Mouse (Mus musculus) layer of hippocampus, postnatal 25 days (tissue): ENCODE results near the gene Wdr41. TPM values are rescaled to one million over a fixed set of nuclear protein-coding genes. Genes with fewer than 3 reads are reported as not detected.

Source experiments
- DNase-seq, 2 experiments: peaks; one replicate each; pipeline ENCODE4 v3.0.0; 2022; ENCODE audit warnings: mixed read lengths in 2 of 2, low spot score in 1 of 2; ENCODE audit errors: extremely low spot score in 1 of 2
- total RNA-seq, 2 experiments: library from RNA; stranded (reverse); gene quantifications; 2 replicates each; pipeline ENCODE4 v1.2.3; 2021

Gene Wdr41
- 10 to 100 TPM; 22.5 to 24.1 TPM for total RNA-seq

DNA sequence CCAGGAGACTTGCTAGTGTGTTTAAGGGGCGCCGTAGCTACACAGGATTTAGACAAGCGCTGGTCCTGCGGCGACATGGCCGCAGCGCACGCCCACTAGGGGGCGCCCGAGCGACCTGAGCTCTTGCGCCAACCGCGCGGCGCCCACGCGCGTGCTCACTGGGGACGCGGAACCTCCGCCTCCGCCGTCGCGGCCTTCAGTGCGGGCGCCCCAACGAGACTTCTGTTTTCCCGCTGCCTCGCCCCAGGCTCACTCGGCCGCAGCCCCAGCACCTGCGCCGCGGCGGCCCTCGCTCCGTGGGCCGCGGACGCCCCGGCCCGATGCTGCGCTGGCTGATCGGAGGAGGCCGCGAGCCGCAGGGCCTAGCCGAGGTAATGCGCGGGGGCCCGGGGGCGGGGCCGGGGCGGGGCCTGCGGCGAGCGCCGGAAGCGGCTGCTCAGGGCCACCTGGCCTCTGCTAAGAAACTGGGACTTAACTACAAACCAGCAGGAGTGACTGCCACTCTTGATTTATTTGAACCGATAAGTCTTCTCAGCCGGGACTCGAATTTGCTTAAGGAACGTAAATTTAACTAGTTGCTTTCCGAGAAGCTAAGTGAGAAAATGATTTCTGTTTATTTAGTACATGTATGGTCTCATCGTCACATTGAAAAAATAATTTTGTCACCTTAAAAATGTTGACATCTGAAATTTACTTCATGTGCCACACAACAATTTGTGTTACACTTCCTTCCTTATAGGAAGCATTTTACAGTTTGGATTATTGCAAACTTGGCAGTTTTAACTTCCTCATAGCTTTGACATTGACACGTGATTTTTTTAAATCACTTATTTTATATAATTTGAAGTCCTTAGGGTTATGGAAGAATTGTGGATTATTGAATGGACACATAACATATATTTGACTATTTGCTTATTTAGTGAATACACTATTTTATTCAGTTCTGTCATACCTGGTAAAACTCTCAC, at the start of gene Wdr41:
Gene Wdr41, plus strand, starts transcription at position 126 of the 968 bp plus-strand sequence.
- peak; percentile 90 to 94 for DNase-seq

DNA sequence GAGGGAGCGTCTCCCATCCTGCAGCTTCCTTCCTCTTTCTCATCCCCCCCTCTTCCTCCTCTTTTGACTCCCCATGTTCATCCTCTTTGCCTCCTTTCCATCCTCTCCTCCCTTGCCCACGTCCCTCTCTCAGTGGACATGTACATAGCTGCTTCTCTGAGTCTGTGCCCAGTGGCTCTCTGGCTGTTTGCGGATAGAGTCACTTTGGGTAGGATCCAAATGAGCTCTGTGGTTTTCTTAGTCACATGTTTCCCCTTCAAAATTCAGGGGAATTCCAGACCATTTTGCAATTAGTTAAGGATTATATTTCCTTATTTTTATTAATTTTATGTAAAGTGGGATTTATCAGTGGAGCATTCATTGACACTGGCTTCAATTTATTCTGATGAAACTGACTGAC, 48.1 kb upstream of the Wdr41 start:
- DNase-seq: no peak

DNA sequence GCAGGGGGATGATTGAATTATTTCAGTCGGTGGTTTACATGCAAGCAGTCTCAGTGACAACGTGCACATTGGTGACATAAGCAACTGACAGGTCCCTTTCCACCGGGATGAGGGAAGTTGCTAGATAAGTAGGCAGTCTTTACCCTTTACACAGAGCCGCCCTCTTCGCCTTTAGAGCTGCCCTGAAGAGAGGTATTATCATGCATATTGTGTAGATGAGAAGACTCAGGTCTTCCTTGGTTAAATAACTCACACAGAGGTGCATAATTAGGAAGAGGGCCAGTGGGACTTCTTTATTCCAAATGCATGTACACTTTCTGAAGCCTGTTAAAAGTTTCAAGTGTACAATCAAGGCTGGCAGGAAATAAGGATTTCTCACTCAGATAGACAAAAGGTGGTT, 37.7 kb upstream of the Wdr41 start:
- DNase-seq: no peak

DNA sequence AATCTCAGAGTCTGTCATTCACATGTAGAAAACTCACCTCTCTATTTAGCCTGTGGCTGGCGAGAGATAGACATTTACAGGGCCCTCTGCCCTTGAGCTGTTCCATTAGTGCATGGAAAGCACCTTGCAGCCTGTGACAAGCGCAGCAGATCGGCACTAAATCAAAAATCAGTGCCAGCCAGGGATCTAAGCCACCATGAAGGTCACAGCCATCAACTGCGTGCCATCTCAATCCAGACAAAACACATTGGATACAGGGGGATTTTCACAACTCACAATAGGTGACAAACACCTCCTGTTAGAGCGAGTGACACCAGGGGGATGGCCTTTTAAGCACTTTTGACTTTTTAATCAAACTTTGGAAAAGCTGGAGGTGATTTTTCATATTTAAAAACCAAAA, 36.0 kb upstream of the Wdr41 start:
- DNase-seq: no peak

DNA sequence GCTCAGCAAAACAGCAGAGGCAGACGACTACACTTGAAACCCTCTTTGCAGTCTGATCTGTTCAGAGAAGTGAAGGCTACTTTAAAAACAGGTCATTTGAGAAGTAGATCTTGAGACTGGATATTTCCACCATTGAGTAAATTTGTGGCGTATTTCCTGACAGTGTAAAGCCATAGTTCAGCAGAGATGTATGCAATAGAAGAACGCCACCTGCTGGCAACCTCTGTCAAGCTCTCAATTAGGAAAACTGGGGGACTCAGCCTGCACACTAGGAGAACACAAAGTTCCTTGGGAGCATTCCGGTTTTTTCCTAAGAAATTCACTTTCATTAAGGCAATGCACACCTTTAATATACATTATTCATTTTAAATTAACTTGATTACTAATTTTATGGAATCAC, 34.9 kb upstream of the Wdr41 start:
- DNase-seq: peak; percentile 26 to 83

DNA sequence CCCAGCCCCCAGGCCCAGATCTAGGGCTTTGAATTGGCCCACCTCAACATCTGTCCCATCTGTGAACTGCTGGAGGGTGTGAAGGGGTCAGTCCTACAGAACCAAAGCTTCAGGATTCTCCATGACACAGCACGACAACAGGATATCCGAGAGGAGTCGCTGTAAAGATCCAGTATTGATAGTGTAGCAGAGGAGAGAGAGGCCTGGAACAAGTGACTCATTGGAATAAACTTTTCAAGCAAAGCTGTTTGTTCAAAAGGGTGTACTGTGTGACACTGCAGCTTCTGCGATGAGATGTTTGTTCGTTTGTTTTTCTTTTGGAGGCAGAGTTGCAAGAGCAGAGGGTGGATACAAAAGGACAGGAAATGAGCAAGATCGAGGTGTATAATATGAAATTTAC, 20.2 kb upstream of the Wdr41 start:
- no peak for DNase-seq

DNA sequence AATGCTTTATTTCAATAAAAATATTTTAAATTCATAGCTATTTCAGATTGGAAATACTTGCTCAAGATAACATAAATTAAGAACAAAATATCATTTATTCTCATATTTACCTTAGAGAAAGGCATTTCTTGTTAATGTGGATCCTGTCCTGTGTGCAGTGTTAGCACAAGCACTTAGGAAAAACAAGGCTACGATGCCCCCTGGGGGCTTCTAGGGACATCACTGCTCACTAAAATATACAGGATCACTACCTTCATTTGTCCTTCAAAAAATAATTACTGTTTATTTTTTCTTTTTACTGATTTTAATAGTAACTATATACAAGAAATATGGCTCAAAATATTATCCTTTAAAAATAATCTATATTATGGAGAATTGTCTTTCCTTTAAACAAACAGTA, 18.2 kb upstream of the Wdr41 start:
- peak in 1 of 2 experiments; percentile 13 for DNase-seq

DNA sequence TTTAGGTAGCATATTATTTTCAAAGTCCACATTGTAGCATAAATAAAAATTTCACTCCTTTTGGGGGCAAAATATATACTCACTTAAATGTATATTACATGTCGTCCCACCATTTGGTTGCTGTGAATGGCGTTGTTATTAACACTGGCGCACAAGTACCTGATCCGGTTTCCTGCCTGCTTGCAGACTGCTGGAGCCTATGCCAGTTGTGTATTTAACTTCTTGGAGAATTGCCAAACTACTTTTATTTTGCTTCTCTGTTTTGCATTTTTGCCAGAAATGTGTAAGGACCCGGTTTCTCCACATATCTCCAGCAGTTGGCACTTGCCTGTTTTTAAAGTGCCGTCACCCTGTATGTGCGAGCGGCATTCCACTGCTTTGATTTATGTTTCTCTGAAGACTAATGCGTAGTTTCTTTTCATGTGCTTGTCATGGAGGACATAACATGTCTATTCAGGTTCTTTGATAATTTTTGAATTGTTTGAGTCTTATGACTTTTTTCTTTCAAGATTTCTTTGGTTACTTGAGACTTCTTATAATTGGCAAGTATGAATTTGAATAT, 6.1 kb upstream of the Wdr41 start:
- no peak for DNase-seq

DNA sequence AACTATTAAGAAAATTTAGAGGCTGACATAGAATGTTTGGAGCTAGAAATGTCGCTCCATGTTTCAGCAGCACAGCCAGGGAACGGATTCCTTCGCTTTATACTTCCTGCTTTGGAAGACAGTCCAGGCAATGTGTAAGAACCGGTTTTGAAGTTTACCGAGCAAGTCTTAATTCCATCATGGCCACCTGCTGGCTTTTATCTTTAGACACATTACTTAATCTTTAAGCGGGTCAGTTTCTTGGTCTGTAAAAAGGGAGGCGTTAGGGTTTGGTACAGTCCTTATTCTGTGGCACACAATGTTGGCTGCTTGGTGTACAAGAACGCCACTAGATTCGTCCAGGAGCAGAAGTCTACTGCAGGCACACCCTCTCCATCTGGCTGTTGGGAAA, 321 bp upstream of the Wdr41 start:
- no peak for DNase-seq

DNA sequence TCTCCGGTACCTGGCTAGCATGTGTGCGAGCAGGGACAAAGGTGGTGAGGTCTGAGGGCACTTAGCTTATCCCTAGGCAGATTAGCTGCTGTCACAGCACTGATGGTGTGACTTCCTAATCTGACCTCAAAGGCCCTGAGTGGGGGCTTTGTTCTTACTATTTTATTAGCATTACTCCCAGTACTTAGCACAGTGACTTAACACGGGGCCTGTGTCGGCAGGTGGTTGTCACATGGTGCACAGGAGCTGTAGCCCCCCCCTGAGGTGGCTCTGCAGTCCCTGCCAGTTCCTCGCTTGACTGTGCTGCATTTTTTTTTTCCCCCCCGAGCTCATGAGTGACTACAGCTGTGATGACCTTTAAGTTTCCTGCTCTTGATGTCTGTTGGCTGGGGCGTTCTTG, 2.9 kb downstream of the Wdr41 start:
- DNase-seq: no peak

DNA sequence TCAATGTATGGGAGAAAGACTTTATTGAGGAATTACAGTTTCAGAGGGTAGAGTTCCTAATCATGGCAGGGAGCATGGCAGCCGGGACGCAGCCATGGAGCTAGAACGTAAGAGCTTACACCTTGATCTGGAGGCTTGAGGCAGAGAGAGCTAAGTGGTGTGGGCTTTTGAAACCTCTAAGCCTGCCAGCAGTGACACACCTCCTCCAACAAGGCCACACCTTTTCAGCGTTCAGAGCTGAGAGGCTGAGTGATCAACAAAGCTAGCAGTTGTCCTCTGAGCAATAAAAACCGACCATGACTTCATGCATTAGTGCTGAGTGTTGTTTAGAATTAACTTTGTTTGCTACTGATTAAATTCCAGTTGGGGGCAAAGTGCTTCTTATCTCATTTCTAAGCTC, 14.4 kb downstream of the Wdr41 start:
- DNase-seq: no peak

DNA sequence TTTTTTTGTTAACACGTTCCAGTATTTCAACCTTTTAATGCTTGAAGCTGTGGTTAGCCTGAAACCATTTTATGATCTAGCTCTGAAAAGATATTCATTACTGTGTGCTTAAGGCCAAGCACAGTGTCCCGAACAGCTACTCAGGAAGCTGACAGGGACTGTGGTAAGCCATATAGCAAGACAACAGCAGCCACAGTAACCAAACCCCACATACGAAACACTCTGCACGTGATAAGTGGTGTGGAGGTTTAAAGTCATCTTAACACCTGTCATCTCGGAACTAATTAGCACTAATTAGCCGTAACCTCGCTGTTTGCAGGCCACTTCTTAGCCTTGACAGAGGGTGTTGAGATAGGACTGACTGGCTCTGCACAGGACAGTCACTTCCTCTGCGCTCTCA, 31.1 kb downstream of the Wdr41 start:
- no peak for DNase-seq

DNA sequence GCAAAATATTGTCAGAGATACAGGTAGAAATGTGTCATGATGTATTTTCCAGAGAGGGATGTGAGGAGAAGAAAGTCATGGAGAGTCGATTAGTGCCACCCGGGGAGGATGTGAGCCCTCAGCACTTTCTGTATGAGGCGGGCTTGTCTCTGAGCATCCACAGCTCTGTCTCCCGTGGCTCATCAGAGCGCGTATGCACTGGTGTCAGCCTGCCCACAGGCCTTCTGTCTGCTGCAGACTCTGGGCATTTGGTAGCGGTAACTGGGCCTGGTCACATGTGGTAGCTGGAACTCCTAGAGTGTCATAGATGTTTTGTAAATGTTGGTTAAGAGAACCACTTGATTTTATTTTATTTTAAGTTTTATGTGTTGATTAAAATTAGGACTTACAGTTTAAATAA, 33.1 kb downstream of the Wdr41 start:
- DNase-seq: peak in 1 of 2 experiments; percentile 27

DNA sequence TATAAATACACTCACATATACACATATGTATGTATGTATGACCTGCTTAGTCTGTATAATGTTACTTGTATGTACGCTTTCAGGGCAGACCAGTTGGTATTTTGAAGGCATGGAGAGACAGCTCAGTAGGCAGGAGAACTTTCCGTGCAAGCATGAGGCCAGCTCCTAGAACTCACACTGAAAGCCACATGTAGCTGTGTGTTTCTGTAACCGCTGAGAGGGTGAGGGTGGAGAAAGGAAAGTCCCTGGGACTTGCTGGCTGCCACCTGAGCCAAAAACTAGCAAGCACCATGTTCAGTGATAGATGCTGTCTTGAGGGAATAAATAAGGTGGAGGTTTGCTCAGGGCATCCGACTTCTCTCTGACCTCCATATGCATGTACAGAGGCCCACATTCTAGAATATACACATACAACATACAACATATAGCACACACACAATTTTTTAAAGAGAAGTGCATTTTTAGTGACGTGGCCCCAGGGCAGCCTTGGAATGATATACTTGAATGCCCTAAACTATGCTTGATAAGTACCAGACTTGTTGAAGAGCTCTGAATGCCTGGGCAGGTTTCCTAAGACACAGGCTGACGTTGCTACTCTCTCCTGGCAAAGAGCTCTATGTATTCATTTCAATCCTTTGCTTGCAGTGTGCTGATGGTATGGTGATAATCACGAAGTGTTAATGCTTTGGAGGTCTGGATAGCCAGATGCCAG, 35.6 kb downstream of the Wdr41 start:
- no peak for DNase-seq

DNA sequence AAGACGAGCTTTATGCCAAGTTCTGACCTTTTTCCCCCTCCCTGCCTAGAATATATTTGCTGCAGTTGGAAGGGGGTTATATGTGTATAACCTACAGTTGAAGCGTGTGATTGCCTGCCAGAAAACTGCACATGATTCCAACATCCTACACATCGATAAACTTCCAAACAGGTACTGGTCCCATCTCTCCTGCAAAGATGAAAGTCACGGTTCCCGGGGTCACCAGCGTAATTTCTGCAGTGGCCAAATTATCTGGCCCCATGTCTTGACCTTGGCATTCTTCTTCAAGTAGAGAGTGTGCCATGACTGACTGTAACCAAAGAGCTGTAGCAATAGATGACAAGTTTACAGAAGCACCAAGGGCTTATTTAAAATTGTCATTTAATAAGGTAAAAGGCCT, 41.1 kb downstream of the Wdr41 start:
- no peak for DNase-seq

DNA sequence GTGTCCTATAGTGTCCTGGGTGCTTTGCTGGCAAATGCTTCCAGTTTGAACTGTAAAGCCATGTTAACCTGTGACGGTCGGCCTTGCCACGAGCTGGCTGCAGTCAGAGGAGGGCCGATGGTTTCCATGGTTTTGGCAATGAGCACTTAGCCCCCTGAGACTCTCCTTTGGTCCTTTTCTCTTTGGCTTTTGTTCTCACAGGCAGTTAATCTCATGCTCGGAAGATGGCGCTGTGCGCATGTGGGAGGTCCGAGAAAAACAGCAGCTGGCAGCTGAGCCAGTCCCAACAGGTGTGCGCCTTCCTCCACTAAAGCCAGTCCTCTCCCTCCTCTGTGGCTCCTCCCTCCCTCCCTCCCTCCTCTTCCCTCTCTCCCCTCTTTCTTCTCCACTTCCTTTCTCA, 41.8 kb downstream of the Wdr41 start:
- DNase-seq: peak; percentile 55 to 74

DNA sequence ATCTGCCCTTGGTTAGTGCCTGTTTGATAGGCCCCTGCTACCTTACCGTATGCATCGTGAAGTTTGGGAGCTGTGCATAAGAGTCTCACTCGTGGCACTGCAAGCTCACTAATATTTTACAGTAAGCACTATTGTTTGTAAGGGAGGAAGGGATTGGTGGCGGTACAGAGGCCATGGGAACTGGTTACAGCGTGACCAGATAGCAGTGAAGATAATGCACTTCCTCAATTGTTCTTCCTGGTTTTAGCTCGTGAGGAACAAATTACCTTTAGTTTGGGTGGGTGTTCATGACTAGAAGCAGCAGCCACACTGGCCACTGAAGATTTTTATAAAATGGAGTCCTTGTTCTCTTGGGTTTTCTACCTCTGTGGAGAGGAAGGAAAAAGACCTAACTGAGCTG, 43.2 kb downstream of the Wdr41 start:
- DNase-seq: no peak

DNA sequence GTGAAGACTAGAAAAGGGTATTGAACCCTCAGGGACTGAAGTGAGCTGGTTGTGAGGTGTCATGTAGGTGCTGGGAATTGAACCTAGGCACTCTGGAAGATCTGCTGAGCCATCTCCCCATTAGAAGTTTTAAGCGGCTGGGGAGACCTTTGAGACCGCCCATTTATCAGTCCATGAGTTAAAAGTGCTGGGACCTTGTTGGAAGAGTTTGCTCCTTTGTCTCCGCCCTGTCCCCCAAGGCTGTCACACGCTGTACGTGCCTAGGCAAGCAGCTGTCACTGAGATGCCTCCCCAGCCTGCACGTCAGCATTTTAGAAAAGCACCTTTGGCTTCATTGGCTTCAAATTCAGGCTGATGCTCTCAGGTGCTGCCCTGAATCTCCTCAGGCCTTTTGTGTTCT, 44.1 kb downstream of the Wdr41 start:
- DNase-seq: no peak

DNA sequence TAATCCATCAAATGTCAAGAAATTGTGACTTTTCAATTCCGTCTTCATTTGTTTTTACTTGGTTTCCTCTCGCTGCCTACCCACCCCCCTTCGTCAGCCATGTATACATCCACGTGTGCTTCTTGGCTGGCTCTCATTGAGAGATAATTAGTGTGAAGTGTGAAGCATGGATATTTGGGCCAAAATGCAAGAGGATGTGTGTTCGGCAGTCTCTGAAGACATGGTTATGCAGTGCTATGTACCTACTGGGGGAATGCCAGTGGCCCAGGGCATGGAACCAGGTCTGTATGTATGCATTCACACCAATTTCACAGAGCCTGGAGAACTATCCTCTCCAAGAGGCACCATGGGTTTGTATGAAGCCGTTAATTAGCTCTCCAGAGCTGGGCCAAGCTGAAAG, 54.7 kb downstream of the Wdr41 start:
- DNase-seq: no peak

DNA sequence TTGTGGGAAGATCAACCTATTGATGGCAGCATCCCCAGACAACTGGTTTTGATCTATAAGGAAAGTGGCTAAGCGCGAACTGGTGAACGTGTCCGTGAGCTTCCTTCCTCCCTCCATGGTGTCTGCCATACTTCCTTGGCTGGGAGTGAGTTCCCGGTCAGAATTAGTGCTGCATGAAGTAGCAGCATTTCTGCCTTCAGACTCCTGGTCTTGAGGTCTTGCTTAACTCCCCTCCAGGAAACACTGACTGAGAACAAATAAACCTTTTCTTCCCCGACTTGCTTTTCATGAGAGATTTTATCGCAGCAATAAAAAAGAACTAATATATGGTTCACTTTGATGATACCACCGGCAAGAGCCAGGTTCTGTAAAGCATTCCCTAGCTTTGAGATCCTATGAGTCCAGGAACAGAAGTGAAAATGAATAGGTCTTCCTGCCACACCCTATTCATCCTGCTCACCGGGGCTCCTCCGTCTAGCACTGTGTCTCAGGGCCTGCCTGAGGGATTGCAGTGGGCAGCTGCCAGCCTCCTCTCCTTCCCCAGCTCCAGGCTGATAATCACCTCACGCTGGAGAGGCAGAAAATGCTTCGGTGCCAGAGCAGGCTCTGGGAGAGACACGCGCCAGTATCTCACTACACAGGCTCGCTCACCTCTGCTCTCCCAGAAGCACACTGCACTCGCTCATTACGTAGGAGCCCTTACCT, 56.1 kb downstream of the Wdr41 start:
- DNase-seq: no peak

DNA sequence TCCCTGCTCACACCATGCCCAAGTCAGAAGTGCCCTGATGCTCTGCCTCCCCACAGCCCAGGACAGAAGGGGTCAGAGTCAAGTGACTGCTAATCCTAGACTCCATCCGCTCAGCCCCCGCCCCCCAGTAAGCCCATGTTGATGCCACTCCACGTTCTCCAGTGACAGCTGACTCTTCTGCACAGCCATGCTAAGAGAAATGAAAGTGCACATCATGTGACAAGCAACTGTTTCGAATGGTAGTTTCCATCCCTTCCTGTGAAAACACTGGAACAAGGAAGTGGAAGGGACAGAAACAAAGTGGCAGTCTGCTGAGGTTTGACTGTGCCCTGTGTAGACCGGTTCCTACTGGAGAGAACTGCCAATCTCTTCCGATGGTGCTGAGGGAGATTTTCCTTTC, 56.8 kb downstream of the Wdr41 start:
- no peak for DNase-seq
